Mouse (Mus musculus): ENCODE data around the gene Tmem59. TPM values are rescaled to one million over a fixed set of nuclear protein-coding genes. Genes with fewer than 3 reads are reported as not detected.
A peak's percentile ranks its signal among the peaks of the same experiment; 100 is the strongest.

The Tmem59 gene
- total RNA-seq (2021): 100 to 1,000 TPM; 217 to 233 TPM
- long read RNA-seq, experiment 1, transcript Tmem59-201 (8 exons, 1,775 nt): major isoform, 262 of 277 reads
- long read RNA-seq, experiment 1, partial matches to known transcripts: 2 of 277 reads
- long read RNA-seq, experiment 1, other reads (novel, unspliced or antisense): 10 of 277 reads
- long read RNA-seq, experiment 2, transcript Tmem59-201 (8 exons, 1,775 nt): major isoform, 144 of 155 reads
- long read RNA-seq, experiment 2, partial matches to known transcripts: 4 of 155 reads
- long read RNA-seq, experiment 2, other reads (novel, unspliced or antisense): 6 of 155 reads

GRCm38 (mm10) chr4:107178182-107178829 is at the start of gene Tmem59:
Gene Tmem59, plus strand, starts transcription at chr4:107178399.
- peak; percentile 95 for DNase-seq (ENCODE audit: extremely low spot score in 1 of 2, low spot score in 2 of 2)
- Histone ChIP-seq H3K27ac (peak within 1 kb of the TSS; percentile 99), H3K4me3 (peak within 1 kb of the TSS; percentile 64)
- no peak; the same call in 1 of the 2 replicates for TF ChIP-seq CTCF (IDR thresholded peaks at IDR 0.05)
- intact Hi-C loops (cut with DNase I): loop anchor here (5.0 kb wide), 1 partner anchor 169 kb away; no protein-coding TSS in a partner anchor

- no peak for DNase-seq (ENCODE audit: extremely low spot score in 1 of 2, low spot score in 2 of 2)
- no peak overlapping the region for H3K4me3 ChIP-seq
- intact Hi-C loops (cut with DNase I): no loop called here
- no peak for TF ChIP-seq CTCF (IDR thresholded peaks at IDR 0.05)
- H3K27ac ChIP-seq: no peak overlapping the region
Observed at GRCm38 (mm10) chr4:107129373-107129772, 48.8 kb upstream of the Tmem59 start.

- no peak for TF ChIP-seq CTCF (IDR thresholded peaks at IDR 0.05)
- H3K4me3 ChIP-seq: no peak overlapping the region
- no peak overlapping the region for H3K27ac ChIP-seq
- DNase-seq (ENCODE audit: extremely low spot score in 1 of 2, low spot score in 2 of 2): peak; percentile 29 to 33
- intact Hi-C loops (cut with DNase I): no loop called here
Observed at GRCm38 (mm10) chr4:107130534-107130933, 47.7 kb upstream of the Tmem59 start.

- no peak for TF ChIP-seq CTCF (IDR thresholded peaks at IDR 0.05)
- intact Hi-C loops (cut with DNase I): no loop called here
- H3K4me3 ChIP-seq: no peak overlapping the region
- no peak overlapping the region for H3K27ac ChIP-seq
- no peak for DNase-seq (ENCODE audit: extremely low spot score in 1 of 2, low spot score in 2 of 2)
Observed at GRCm38 (mm10) chr4:107134891-107135290, 43.3 kb upstream of the Tmem59 start.

- H3K4me3 ChIP-seq: no peak overlapping the region
- TF ChIP-seq CTCF (IDR thresholded peaks at IDR 0.05): no peak
- intact Hi-C loops (cut with DNase I): no loop called here
- no peak overlapping the region for H3K27ac ChIP-seq
- DNase-seq (ENCODE audit: extremely low spot score in 1 of 2, low spot score in 2 of 2): no peak
Observed at GRCm38 (mm10) chr4:107135663-107136062, 42.5 kb upstream of the Tmem59 start.

GRCm38 (mm10) chr4:107136531-107136930 is 41.7 kb upstream of the Tmem59 start:
- Histone ChIP-seq H3K4me3 (no peak overlapping the region), H3K27ac (no peak overlapping the region)
- DNase-seq (ENCODE audit: extremely low spot score in 1 of 2, low spot score in 2 of 2): no peak
- intact Hi-C loops (cut with DNase I): no loop called here
- no peak for TF ChIP-seq CTCF (IDR thresholded peaks at IDR 0.05)

GRCm38 (mm10) chr4:107138948-107139835 is 39.0 kb upstream of the Tmem59 start:
- DNase-seq (ENCODE audit: extremely low spot score in 1 of 2, low spot score in 2 of 2): no peak
- TF ChIP-seq CTCF (IDR thresholded peaks at IDR 0.05): no peak
- H3K4me3 ChIP-seq: no peak overlapping the region
- no peak overlapping the region for H3K27ac ChIP-seq
- intact Hi-C loops (cut with DNase I): no loop called here

GRCm38 (mm10) chr4:107139836-107140631 is 38.2 kb upstream of the Tmem59 start:
- no peak overlapping the region for H3K27ac ChIP-seq
- intact Hi-C loops (cut with DNase I): no loop called here
- TF ChIP-seq CTCF (IDR thresholded peaks at IDR 0.05): no peak
- no peak for DNase-seq (ENCODE audit: extremely low spot score in 1 of 2, low spot score in 2 of 2)
- no peak overlapping the region for H3K4me3 ChIP-seq

GRCm38 (mm10) chr4:107143511-107143910 is 34.7 kb upstream of the Tmem59 start:
- intact Hi-C loops (cut with DNase I): no loop called here
- DNase-seq (ENCODE audit: extremely low spot score in 1 of 2, low spot score in 2 of 2): no peak
- TF ChIP-seq CTCF (IDR thresholded peaks at IDR 0.05): no peak
- Histone ChIP-seq H3K4me3 (no peak overlapping the region), H3K27ac (no peak overlapping the region)

GRCm38 (mm10) chr4:107150991-107151390 is 27.2 kb upstream of the Tmem59 start:
- peak; percentile 31 to 42 for DNase-seq (ENCODE audit: extremely low spot score in 1 of 2, low spot score in 2 of 2)

GRCm38 (mm10) chr4:107152571-107152970 is 25.6 kb upstream of the Tmem59 start:
- intact Hi-C loops (cut with DNase I): no loop called here
- no peak for TF ChIP-seq CTCF (IDR thresholded peaks at IDR 0.05)
- Histone ChIP-seq H3K27ac (no peak overlapping the region), H3K4me3 (no peak overlapping the region)
- no peak for DNase-seq (ENCODE audit: extremely low spot score in 1 of 2, low spot score in 2 of 2)

More at GRCm38 (mm10) chr4:107150991-107151390, 27.2 kb upstream of the Tmem59 start:
- Histone ChIP-seq H3K27ac (peak overlapping the region; percentile 36), H3K4me3 (no peak overlapping the region)
- intact Hi-C loops (cut with DNase I): no loop called here
- TF ChIP-seq CTCF (IDR thresholded peaks at IDR 0.05): no peak

Measured in left cerebral cortex, adult 2 months (tissue).